Mouse (Mus musculus) embryonic facial prominence, embryonic 10.5 days (tissue): Measurements from ENCODE around the gene Fto. TPM values are rescaled to one million over a fixed set of nuclear protein-coding genes. Genes with fewer than 3 reads are reported as not detected.

Experiments used
- DNase-seq: peaks from one replicate; pipeline ENCODE4 v3.0.0-alpha.2; 2017; ENCODE audit warnings: low spot score
- H3K27ac ChIP-seq: fragments of 300-500 bp; sonication (generic); replicated peaks from 2 replicates; pipeline ENCODE4 v1.5.1; 2016; ENCODE audit warnings: mild to moderate bottlenecking
- H3K27me3 ChIP-seq: fragments of 300-500 bp; sonication (generic); replicated peaks from 2 replicates; pipeline ENCODE4 v1.6.1; 2016; ENCODE audit warnings: low read depth, mild to moderate bottlenecking; ENCODE audit not compliant: poor library complexity, severe bottlenecking
- H3K36me3 ChIP-seq: fragments of 300-500 bp; sonication (generic); replicated peaks from 2 replicates; pipeline ENCODE4 v1.6.1; 2016; ENCODE audit warnings: mild to moderate bottlenecking, moderate library complexity
- H3K4me1 ChIP-seq: fragments of 300-500 bp; sonication (generic); 2 replicates; pipeline ENCODE4 v1.6.1; 2016
- H3K4me3 ChIP-seq: fragments of 300-500 bp; sonication (generic); 2 replicates; pipeline ENCODE4 v1.5.1; 2016; ENCODE audit warnings: mild to moderate bottlenecking, moderate library complexity
- H3K9me3 ChIP-seq: fragments of 300-500 bp; sonication (generic); 2 replicates; pipeline ENCODE4 v1.6.1; 2016; ENCODE audit warnings: mild to moderate bottlenecking
- WGBS: fragments of 180-500 bp; shearing (Covaris S2); methylation state at CpG from one replicate; pipeline ENCODE4 v1.1.7; 2016; 5-methylcytosine and 5-hydroxymethylcytosine counted together
- polyA plus RNA-seq: library from polyadenylated mRNA; unstranded; fragments of >200 nt; fragmentation: Nextera tagmentation; extraction: Ambion mirVana; gene quantifications from 2 replicates; pipeline ENCODE4 v1.2.1, GENCODE M21; 2016

Fto gene
- polyA plus RNA-seq, result 95.3 and 98.3 TPM in 2 replicates

GRCm38 (mm10) chr8:91312835-91313832 lies at the start of gene Fto, which contains the start of gene Rpgrip1l:
Gene Fto (plus strand): TSS chr8:91313525.
Gene Rpgrip1l (minus strand): TSS chr8:91313262.
- Histone ChIP-seq H3K27ac (peak within 1 kb of the TSS; percentile 96), H3K9me3 (no peaks in the 10 kb centered on the region), H3K4me1 (peaks cover 22% of the 10 kb centered on the region), H3K4me3 (peak within 1 kb of the TSS; percentile 84), H3K27me3 (no peaks in the 10 kb centered on the region), H3K36me3 (peaks cover 7% of the 10 kb centered on the region; the same call in 1 of the 2 replicates)
- 1% methylated on average over 59 of the region's 59 CpGs for WGBS
- peak; percentile 97 for DNase-seq

DNA sequence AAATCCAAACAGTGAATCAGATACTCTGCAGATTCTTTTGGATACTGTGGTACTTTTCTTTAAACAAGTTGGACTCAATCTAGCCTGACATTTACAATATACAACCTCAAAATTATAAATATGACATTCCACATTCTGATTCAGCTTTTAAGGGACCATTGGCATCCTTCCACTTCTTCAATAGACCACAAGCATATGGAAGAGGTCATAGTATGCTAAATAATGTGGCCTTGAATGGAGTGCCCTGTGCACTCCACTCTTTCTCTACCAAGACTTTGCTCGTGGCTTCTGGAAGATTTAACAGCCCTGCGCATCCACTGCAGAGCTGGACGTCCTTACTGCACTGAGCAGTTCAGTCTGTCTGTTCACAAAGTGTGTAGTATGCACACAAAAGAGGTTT lies 49.4 kb upstream of the Fto start:
- WGBS, result 83% methylated on average over 3 of the region's 3 CpGs
- no peak overlapping the region for H3K4me3 ChIP-seq
- DNase-seq, result no peak

DNA sequence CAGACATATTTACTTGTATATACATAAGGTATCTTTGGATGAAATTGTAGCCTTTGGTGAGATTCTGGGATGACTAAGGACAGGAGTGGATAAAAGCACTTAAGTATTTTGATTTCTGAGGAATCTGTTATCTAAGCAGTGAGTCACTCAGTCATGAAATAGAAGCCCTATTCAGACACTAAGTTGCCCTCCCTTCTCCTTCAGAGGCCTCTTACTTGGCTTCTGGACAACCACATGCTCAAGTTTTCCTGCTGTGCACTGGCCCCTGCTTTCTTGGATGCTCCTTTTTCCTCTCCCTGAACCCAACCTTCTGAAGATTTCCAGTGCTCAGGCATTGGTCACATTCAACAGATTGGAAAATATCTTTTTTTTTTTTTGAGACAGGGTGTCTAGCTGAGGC lies 48.8 kb upstream of the Fto start:
- no peaks in the 10 kb centered on the region for H3K9me3 ChIP-seq
- no peak overlapping the region for H3K27ac ChIP-seq
- no peak for DNase-seq
- no peaks in the 10 kb centered on the region for H3K4me1 ChIP-seq
- H3K36me3 ChIP-seq, result peaks cover 18% of the 10 kb centered on the region
- H3K27me3 ChIP-seq, result no peaks in the 10 kb centered on the region
- H3K4me3 ChIP-seq, result no peak overlapping the region

More for the DNA sequence above, 49.4 kb upstream of the Fto start:
- Histone ChIP-seq H3K9me3 (no peaks in the 10 kb centered on the region), H3K27ac (no peak overlapping the region), H3K4me1 (no peaks in the 10 kb centered on the region), H3K36me3 (peaks cover 16% of the 10 kb centered on the region), H3K27me3 (no peaks in the 10 kb centered on the region)

GRCm38 (mm10) chr8:91269374-91269958 lies 43.9 kb upstream of the Fto start:
- peaks cover 39% of the 10 kb centered on the region for H3K36me3 ChIP-seq
- no peak overlapping the region for H3K27ac ChIP-seq
- DNase-seq, result no peak
- H3K27me3 ChIP-seq, result no peaks in the 10 kb centered on the region
- H3K4me3 ChIP-seq, result no peak overlapping the region
- no peaks in the 10 kb centered on the region for H3K9me3 ChIP-seq
- H3K4me1 ChIP-seq, result no peaks in the 10 kb centered on the region
- 87% methylated on average over 2 of the region's 2 CpGs for WGBS

DNA sequence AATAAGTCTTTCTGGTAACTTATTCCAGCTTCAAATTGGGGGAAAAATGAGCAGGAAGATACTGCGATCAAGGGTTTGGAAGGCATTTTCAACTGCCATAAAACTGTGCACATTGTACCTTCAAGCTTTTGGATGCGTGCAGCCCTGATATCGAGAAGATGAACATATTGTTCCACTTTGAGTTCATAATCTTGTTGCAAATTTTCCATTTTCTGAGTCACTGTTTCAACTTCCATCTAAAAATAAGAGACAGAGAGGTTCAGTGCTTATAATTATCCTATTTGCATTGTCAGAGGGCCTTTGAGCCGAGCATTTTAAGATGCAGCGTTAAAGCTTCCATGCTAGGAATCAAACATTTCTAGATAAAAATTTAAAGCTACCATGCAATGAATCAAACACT lies 39.8 kb upstream of the Fto start:
- Histone ChIP-seq H3K27me3 (no peaks in the 10 kb centered on the region), H3K27ac (no peak overlapping the region), H3K9me3 (no peaks in the 10 kb centered on the region; the same call in 1 of the 2 replicates), H3K36me3 (peaks cover 37% of the 10 kb centered on the region), H3K4me1 (no peaks in the 10 kb centered on the region), H3K4me3 (no peak overlapping the region)
- whole genome bisulfite sequencing, result 95% methylated on average over 5 of the region's 5 CpGs
- no peak for DNase-seq

- Histone ChIP-seq H3K9me3 (no peaks in the 10 kb centered on the region; the same call in 1 of the 2 replicates), H3K27ac (no peak overlapping the region), H3K4me3 (no peak overlapping the region), H3K36me3 (peaks cover 27% of the 10 kb centered on the region), H3K4me1 (no peaks in the 10 kb centered on the region), H3K27me3 (no peaks in the 10 kb centered on the region)
- WGBS, result 95% methylated on average over 2 of the region's 2 CpGs
- DNase-seq, result no peak
These were observed 37.0 kb upstream of the Fto start for GRCm38 (mm10) chr8:91276337-91276736.

DNA sequence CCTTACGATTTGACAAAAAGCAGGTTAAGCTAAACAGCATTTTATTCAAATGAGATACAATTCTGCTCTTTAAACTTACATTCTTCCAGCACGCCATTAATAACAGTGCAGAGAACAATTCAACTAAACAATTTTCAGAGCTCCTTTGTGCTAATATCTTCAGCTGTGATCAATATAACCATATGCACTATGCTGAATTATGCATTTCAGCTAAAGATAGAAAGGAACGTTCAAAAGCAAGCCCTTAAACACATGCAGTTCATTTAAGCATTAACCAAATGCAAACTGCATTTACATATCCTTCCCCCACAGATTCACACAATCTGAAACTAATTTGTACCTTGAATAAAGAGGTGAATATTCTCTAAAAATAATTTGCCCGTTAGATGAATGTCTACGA lies 35.3 kb upstream of the Fto start:
- H3K27ac ChIP-seq, result no peak overlapping the region
- peaks cover 18% of the 10 kb centered on the region for H3K36me3 ChIP-seq
- no peaks in the 10 kb centered on the region for H3K4me1 ChIP-seq
- no peak overlapping the region for H3K4me3 ChIP-seq
- no peaks in the 10 kb centered on the region; the same call in 1 of the 2 replicates for H3K9me3 ChIP-seq
- WGBS, result 86% methylated on average over 5 of the region's 5 CpGs
- DNase-seq, result no peak
- no peaks in the 10 kb centered on the region for H3K27me3 ChIP-seq

- no peaks in the 10 kb centered on the region for H3K4me1 ChIP-seq
- WGBS, result 89% methylated on average over 11 of the region's 11 CpGs
- no peaks in the 10 kb centered on the region; the same call in 1 of the 2 replicates for H3K9me3 ChIP-seq
- H3K27me3 ChIP-seq, result no peaks in the 10 kb centered on the region
- H3K4me3 ChIP-seq, result no peak overlapping the region
- no peak overlapping the region for H3K27ac ChIP-seq
- peaks cover 4% of the 10 kb centered on the region; the same call in 1 of the 2 replicates for H3K36me3 ChIP-seq
- DNase-seq, result no peak
These were observed 32.7 kb upstream of the Fto start for GRCm38 (mm10) chr8:91280467-91281212.

DNA sequence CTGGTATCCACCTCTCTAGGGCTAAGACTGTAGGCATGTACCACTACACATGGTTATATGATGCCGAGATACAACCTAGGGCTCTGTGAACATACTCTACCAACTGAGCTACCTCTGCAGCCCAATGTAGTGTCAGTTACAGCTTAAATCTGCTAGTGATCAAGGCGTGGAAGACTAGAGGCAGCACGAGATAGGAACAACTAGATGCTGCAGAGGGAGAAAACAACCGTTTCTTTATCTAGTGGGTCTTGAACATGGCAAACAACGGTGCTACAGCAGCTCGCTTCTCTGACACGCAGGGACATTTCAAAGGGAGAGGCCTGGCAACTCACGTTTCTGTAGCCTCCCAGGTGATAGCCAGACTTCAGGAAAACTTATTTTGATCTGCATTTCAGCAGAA lies 31.8 kb upstream of the Fto start:
- WGBS, result 83% methylated on average over 8 of the region's 8 CpGs
- no peaks in the 10 kb centered on the region for H3K4me1 ChIP-seq
- H3K9me3 ChIP-seq, result no peaks in the 10 kb centered on the region
- H3K27ac ChIP-seq, result no peak overlapping the region
- H3K4me3 ChIP-seq, result no peak overlapping the region
- H3K36me3 ChIP-seq, result no peaks in the 10 kb centered on the region; the same call in 1 of the 2 replicates
- DNase-seq, result no peak
- H3K27me3 ChIP-seq, result no peaks in the 10 kb centered on the region

DNA sequence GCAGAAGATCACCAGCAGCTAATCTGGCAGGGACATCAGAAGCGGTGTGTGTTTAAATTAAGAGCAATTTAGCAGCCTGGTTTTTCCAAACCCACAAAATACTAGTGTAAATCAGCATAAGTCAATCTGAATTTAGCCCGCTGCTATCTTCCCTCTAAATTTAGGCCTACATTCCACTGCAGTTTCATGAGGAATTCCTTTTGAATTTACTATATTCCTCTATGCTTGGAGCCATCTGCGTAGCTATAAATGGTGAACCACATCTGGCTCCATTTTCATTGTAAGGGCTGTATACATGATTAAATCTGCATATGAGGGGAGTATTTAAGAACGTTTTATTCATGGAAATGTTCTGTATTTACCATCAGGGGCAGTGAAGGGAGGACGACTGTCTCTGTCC lies 30.7 kb upstream of the Fto start:
- H3K27me3 ChIP-seq, result no peaks in the 10 kb centered on the region
- peaks cover 7% of the 10 kb centered on the region for H3K4me1 ChIP-seq
- no peak overlapping the region for H3K27ac ChIP-seq
- H3K36me3 ChIP-seq, result no peaks in the 10 kb centered on the region; the same call in 1 of the 2 replicates
- no peak overlapping the region for H3K4me3 ChIP-seq
- no peaks in the 10 kb centered on the region for H3K9me3 ChIP-seq
- no peak for DNase-seq
- WGBS, result 78% methylated on average over 5 of the region's 5 CpGs

- H3K27ac ChIP-seq, result no peak overlapping the region
- 90% methylated on average over 1 of the region's 1 CpGs for WGBS
These were observed 29.5 kb upstream of the Fto start for GRCm38 (mm10) chr8:91283815-91284214.

GRCm38 (mm10) chr8:91286237-91286636 lies 27.1 kb upstream of the Fto start:
- H3K27me3 ChIP-seq, result no peaks in the 10 kb centered on the region
- WGBS, result 86% methylated on average over 8 of the region's 8 CpGs
- H3K4me3 ChIP-seq, result no peak overlapping the region
- H3K9me3 ChIP-seq, result no peaks in the 10 kb centered on the region
- H3K27ac ChIP-seq, result no peak overlapping the region
- H3K4me1 ChIP-seq, result peaks cover 8% of the 10 kb centered on the region
- DNase-seq, result no peak
- no peaks in the 10 kb centered on the region; the same call in 1 of the 2 replicates for H3K36me3 ChIP-seq

More at GRCm38 (mm10) chr8:91283815-91284214, 29.5 kb upstream of the Fto start:
- no peak for DNase-seq
- Histone ChIP-seq H3K4me3 (no peak overlapping the region), H3K9me3 (no peaks in the 10 kb centered on the region), H3K4me1 (peaks cover 8% of the 10 kb centered on the region), H3K27me3 (no peaks in the 10 kb centered on the region), H3K36me3 (no peaks in the 10 kb centered on the region; the same call in 1 of the 2 replicates)
